Mouse (Mus musculus) midbrain, postnatal 0 days (tissue): ENCODE data around the gene Cabcoco1. TPM values are rescaled to one million over a fixed set of nuclear protein-coding genes. Genes with fewer than 3 reads are reported as not detected.
A peak's percentile ranks its signal among the peaks of the same experiment; 100 is the strongest.

Experiments used
- ATAC-seq: fragments of 200-750 bp; cut with Nextera tagmentation; 2 replicates; pipeline ENCODE4 v1.8.0; 2017; ENCODE audit warnings: moderate number of reproducible peaks, mild to moderate bottlenecking, moderate TSS enrichment, moderate library complexity; ENCODE audit not compliant: low FRiP score
- DNase-seq: peaks from one replicate; pipeline ENCODE4 v3.0.0-alpha.2; 2015; ENCODE audit warnings: low spot score
- H3K27ac ChIP-seq: fragments of 300-500 bp; sonication (generic); 2 replicates; pipeline ENCODE4 v1.5.1; 2014; ENCODE audit warnings: low read depth, mild to moderate bottlenecking, low read length, mixed read lengths
- H3K27me3 ChIP-seq: fragments of 300-500 bp; sonication (generic); 2 replicates; pipeline ENCODE4 v1.6.1; 2014; ENCODE audit warnings: low read length, control low read depth, mixed read lengths; ENCODE audit not compliant: insufficient read depth
- H3K36me3 ChIP-seq: fragments of 300-500 bp; sonication (generic); 2 replicates; pipeline ENCODE4 v1.6.1; 2014; ENCODE audit warnings: low read length, control low read depth, mixed read lengths; ENCODE audit not compliant: insufficient read depth
- H3K4me1 ChIP-seq: fragments of 300-500 bp; sonication (generic); 2 replicates; pipeline ENCODE4 v1.6.1; 2014; ENCODE audit warnings: mild to moderate bottlenecking, control low read depth, antibody characterized with exemption, low read length, mixed read lengths; ENCODE audit not compliant: insufficient read depth
- H3K4me2 ChIP-seq: fragments of 300-500 bp; sonication (generic); 2 replicates; pipeline ENCODE4 v1.6.1; 2014; ENCODE audit warnings: low read depth, mild to moderate bottlenecking, low read length, mixed read lengths; ENCODE audit not compliant: poor library complexity, severe bottlenecking
- H3K4me3 ChIP-seq: fragments of 300-500 bp; sonication (generic); 2 replicates; pipeline ENCODE4 v1.5.1; 2014; ENCODE audit warnings: low read depth, mild to moderate bottlenecking, low read length, moderate library complexity
- H3K9ac ChIP-seq: fragments of 300-500 bp; sonication (generic); replicated peaks from 2 replicates; pipeline ENCODE4 v1.6.1; 2014; ENCODE audit warnings: mild to moderate bottlenecking, low read length, moderate library complexity, mixed read lengths; ENCODE audit not compliant: poor library complexity, severe bottlenecking
- H3K9me3 ChIP-seq: fragments of 300-500 bp; sonication (generic); 2 replicates; pipeline ENCODE4 v1.6.1; 2016; ENCODE audit warnings: low read length, control low read depth
- CTCF ChIP-seq: IDR thresholded peaks from 2 replicates; pipeline ENCODE4 v1.5.1; 2016; ENCODE audit warnings: antibody characterized with exemption, mild to moderate bottlenecking
- WGBS: fragments of 180-500 bp; shearing (Covaris S2); extraction: QIAGEN DNeasy Blood & Tissue Kit; methylation state at CpG from one replicate; pipeline ENCODE4 v1.1.7; 2014; 5-methylcytosine and 5-hydroxymethylcytosine counted together
- polyA plus RNA-seq: library from polyadenylated mRNA; unstranded; fragments of >200 nt; fragmentation: Nextera tagmentation; extraction: Ambion mirVana; gene quantifications from 2 replicates; pipeline ENCODE4 v1.2.1, GENCODE M21; 2015
- total RNA-seq: library from RNA; depleted of rRNA; stranded (reverse); fragments of >200 nt; gene quantifications from 2 replicates; pipeline ENCODE4 v1.2.3, GENCODE M21; 2014

The Cabcoco1 gene
- total and polyA plus RNA-seq, 2 experiments from 2014 or later: 0.71 to 3.8 TPM

DNA sequence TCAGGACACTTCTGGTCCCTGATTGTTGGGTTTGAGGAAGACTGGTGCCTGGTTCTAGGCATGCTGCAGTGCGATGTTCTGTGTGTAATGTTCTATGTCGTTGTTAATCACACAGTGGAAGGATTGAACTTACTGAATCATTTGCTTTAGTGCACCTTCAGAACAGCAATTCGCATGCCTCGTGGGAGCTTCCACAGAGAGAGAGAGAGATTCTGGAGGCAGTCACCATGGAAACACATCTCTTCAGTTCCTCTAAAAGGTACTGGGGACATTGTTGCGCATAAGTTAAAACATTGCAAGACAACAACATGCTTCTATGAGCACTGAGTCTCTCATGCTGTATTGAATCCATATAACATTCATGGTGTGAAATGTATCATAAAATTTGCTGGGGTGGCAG is 20.6 kb upstream of the Cabcoco1 start:
- TF ChIP-seq CTCF: no peak
- DNase-seq (peak; percentile 46), ATAC-seq (no peak)
- Histone ChIP-seq H3K9me3 (no peaks in the 10 kb centered on the region), H3K9ac (no peak overlapping the region), H3K36me3 (no peaks in the 10 kb centered on the region), H3K4me2 (no peak overlapping the region), H3K4me3 (no peak overlapping the region), H3K27me3 (no peaks in the 10 kb centered on the region), H3K27ac (no peak overlapping the region), H3K4me1 (no peaks in the 10 kb centered on the region)
- 57% methylated on average over 5 of the region's 5 CpGs for WGBS

- Histone ChIP-seq H3K9me3 (no peaks in the 10 kb centered on the region), H3K4me1 (no peaks in the 10 kb centered on the region), H3K27ac (no peak overlapping the region), H3K4me2 (no peak overlapping the region), H3K9ac (no peak overlapping the region), H3K4me3 (no peak overlapping the region), H3K36me3 (no peaks in the 10 kb centered on the region), H3K27me3 (no peaks in the 10 kb centered on the region)
- ATAC-seq: no peak
- no peak for DNase-seq
- no peak for TF ChIP-seq CTCF
- 49% methylated on average over 4 of the region's 4 CpGs for WGBS
Observed at GRCm38 (mm10) chr10:68558828-68559219, 17.1 kb upstream of the Cabcoco1 start.

DNA sequence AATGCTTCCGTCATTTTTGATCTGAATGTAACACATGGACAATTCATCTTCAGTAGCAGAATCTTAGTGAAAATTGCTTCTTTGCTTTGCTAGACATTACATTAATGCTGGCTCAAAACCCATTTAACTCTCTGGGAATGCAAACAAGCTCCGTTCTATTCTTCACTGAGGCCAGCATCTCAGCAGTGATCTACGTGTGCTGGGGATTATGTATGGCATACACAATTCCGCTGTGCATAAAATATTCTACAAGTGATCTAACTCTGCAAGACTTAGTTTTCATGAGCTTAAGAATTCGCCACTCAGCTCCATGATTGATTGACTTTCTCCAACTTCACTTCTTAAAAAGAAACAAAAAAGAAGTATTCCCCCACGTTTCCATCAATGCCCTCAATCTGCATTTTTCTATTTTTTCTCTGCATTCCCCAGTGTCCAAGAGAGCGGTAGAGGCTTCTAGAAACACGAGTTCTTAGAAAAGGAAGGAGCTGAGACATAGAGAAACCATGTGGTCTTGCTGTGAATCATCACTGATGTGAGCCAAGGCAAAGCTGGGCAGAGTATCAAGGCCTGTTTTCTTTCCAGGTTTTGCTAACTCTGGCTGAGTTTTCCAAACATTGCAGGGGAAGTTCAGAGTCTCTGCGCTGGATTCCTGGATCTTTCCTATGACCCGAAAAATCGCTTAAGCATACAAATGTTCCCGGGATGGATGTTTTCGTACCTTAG is 16.6 kb upstream of the Cabcoco1 start:
- Histone ChIP-seq H3K36me3 (no peaks in the 10 kb centered on the region), H3K9ac (no peak overlapping the region), H3K4me1 (no peaks in the 10 kb centered on the region), H3K27ac (no peak overlapping the region), H3K4me2 (no peak overlapping the region), H3K9me3 (no peaks in the 10 kb centered on the region), H3K27me3 (no peaks in the 10 kb centered on the region), H3K4me3 (no peak overlapping the region)
- 47% methylated on average over 13 of the region's 13 CpGs for WGBS
- 0 out of 2 replicates have a peak, but pooled peaks have one; percentile 54 for ATAC-seq
- peak; percentile 88 for DNase-seq
- TF ChIP-seq CTCF: no peak

DNA sequence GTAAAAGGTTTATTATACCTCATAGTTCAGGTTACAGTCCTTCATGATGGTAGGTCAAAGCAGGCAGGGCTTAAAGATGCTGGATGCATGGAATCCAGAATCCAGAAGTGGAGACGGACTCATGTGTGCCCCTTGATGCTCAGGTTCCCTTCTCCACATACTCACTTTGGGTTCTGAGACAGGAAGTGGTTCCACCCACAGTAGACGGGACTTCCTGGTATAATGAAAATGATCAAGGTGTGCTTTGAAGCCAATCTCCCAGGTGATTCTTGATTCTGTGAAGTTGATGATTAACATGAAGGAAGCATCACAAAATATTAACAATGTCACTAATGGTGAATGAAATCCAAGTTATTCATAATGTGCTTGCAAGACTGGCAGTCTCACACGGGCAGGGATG is 12.0 kb upstream of the Cabcoco1 start:
- Histone ChIP-seq H3K27me3 (no peaks in the 10 kb centered on the region), H3K4me1 (no peaks in the 10 kb centered on the region), H3K4me2 (no peak overlapping the region), H3K4me3 (no peak overlapping the region), H3K36me3 (no peaks in the 10 kb centered on the region), H3K9me3 (no peaks in the 10 kb centered on the region), H3K27ac (no peak overlapping the region), H3K9ac (no peak overlapping the region)
- no peak for DNase-seq
- TF ChIP-seq CTCF: no peak
- no peak for ATAC-seq
- 96% methylated on average over 3 of the region's 3 CpGs for WGBS

- no peak overlapping the region for H3K4me2 ChIP-seq
- TF ChIP-seq CTCF: no peak
- H3K27ac ChIP-seq: no peak overlapping the region
- WGBS: 89% methylated on average over 2 of the region's 2 CpGs
- ATAC-seq (no peak), DNase-seq (no peak)
- no peaks in the 10 kb centered on the region for H3K36me3 ChIP-seq
- no peaks in the 10 kb centered on the region for H3K9me3 ChIP-seq
- no peak overlapping the region for H3K4me3 ChIP-seq
- no peaks in the 10 kb centered on the region for H3K4me1 ChIP-seq
- H3K27me3 ChIP-seq: no peaks in the 10 kb centered on the region
- H3K9ac ChIP-seq: no peak overlapping the region
Observed at GRCm38 (mm10) chr10:68552556-68552955, 10.9 kb upstream of the Cabcoco1 start.

DNA sequence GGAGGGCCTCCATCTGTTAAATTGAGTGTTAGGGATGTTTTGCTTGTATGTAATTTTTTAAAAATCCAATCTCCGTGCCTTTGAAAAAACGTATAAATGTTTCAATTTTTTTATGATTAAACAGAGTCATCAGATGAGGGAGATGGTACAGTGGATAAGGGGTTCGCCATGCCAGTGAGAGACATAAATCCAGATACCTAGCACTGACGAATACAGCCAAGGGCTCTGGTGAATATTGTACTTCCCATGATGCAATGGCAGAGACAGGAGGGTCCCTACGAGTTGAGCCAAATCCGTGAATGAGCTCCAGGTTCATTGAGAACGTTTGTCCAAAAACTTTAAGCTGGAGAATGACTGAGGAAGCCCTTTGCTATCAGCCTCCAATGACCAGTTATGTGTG is 9.6 kb upstream of the Cabcoco1 start:
- DNase-seq (no peak), ATAC-seq (no peak)
- Histone ChIP-seq H3K27ac (no peak overlapping the region), H3K4me1 (no peaks in the 10 kb centered on the region), H3K27me3 (no peaks in the 10 kb centered on the region), H3K36me3 (no peaks in the 10 kb centered on the region), H3K4me2 (no peak overlapping the region), H3K4me3 (no peak overlapping the region), H3K9me3 (no peaks in the 10 kb centered on the region), H3K9ac (no peak overlapping the region)
- TF ChIP-seq CTCF: no peak
- WGBS: 88% methylated on average over 7 of the region's 7 CpGs
